Mouse (Mus musculus) induced T-regulatory cell, adult 2 months (primary cell): ENCODE data around the gene Tent4a.

Experiments used
- DNase-seq: peaks from one replicate; pipeline ENCODE4 v3.0.0-alpha.2; 2012; ENCODE audit warnings: low read depth

Gene Tent4a

GRCm38 (mm10) chr13:69545019-69545418 lies 10.6 kb upstream of the Tent4a start:
- DNase-seq, result peak; percentile 76

DNA sequence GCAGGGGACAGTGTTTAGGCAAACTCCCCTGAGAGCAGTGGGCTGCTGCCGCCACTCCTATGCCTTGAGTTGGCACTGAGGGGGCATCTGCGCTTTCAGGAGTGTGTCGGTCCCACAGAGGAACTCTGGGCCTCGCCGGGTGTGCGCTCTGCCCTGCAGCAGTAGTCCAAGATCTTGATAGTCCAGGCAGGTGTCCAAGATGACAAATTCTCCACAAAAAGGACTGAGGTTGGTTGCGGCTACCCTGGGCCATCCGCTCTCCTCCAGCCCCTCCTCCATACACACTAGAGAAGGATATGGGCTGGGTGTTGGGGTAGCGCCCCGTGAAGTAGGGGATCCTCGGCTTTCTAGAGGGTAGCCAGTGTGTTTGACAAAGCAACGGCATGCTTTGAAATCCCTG lies 9.2 kb upstream of the Tent4a start:
- DNase-seq, result no peak

DNA sequence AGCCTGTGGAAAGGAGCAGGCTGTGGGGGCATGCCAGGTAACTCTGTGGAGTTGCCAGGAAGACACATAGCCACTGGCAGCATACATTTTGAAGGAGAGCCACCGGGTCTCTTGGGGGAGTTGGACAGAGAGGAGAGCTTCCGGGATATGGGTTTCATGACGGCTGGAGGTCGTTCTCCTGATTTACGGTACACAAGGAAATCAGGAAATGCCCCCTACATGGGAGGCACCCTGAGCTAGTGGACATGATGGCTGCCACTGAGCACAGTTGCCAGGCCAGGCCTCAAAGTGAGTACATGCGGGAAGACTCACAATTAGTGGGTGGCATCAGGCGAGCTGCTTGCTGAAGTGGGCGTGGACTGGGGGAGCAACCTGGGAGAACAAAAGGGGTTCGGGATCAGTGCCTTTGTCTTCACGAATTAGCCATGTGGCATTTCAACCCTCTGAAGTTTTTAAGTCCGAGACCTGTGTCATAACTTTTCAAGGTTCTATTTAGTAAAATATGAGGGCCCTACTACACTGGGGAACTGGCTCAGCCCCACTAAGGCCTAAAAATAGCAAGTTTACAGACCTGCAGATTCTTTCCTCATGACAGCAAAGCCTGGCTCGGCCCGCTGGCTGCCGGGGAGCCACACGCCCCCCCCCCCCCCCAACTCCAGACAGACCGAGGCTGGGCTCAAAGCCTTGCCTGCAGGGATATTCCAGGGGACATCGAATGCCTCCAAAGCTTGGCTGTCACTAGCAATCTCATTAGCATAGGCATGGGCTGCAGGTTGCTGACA lies 8.3 kb upstream of the Tent4a start:
- no peak for DNase-seq

DNA sequence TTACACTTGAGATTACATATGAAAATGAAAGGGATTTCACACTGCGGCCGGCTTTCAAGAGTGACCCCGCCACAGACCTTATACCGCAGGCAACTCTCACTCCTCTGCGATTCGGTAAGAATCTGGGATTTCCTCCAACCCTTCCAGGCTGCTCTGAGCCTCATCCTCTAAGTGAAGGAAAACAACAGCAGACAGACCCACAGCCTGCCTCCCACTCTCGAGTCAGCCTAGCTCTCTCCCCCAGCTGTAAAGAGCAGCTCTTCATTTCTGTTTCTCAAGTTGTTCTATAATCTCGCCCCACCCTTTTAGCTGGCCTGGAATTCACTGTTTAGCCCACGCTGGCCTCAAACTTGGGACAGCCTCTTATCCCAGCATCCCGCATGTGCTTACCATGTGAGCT lies 7.4 kb upstream of the Tent4a start:
- DNase-seq, result no peak

DNA sequence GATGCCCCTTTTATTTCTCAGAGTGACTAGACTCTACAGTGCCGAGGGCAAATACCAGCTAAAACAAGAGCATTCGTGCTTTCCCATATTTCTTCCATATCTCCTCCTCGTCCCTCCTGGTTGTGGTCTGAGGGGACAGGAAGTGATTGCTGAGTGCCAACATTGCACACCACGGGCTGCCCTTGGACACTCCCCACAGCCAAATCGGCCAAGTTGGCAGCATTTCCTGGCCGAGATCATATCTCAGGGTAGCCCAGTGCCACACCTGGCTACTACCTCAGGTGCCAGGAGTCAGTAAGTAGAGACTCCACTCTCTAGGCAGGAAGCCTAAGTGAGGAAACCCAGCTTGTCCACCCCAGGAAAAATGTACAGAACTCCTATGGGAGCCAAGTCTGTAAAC lies 6.8 kb upstream of the Tent4a start:
- no peak for DNase-seq

- no peak for DNase-seq
Measured at GRCm38 (mm10) chr13:69538327-69538726, 3.9 kb upstream of the Tent4a start.

GRCm38 (mm10) chr13:69537366-69537765 lies 2.9 kb upstream of the Tent4a start:
- no peak for DNase-seq

DNA sequence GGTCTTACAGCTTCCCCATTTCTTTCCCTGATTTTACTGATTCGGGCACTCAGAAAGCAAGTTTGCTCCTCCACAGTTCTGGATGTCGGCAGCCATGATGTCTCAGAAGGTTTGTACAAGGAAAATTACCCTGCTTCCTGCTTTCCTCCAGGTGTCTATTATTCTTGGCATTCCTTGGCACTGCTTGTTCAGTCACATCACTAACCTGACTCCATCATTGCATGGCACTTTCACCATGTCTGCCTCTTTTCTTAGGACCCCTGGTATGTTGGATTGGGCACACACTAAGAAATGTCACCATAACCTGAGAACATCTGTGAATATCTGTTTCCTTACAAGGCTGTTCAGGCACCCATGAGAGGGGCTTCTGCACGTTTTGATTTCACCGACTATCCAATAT lies 1.6 kb upstream of the Tent4a start:
- DNase-seq, result peak; percentile 15

DNA sequence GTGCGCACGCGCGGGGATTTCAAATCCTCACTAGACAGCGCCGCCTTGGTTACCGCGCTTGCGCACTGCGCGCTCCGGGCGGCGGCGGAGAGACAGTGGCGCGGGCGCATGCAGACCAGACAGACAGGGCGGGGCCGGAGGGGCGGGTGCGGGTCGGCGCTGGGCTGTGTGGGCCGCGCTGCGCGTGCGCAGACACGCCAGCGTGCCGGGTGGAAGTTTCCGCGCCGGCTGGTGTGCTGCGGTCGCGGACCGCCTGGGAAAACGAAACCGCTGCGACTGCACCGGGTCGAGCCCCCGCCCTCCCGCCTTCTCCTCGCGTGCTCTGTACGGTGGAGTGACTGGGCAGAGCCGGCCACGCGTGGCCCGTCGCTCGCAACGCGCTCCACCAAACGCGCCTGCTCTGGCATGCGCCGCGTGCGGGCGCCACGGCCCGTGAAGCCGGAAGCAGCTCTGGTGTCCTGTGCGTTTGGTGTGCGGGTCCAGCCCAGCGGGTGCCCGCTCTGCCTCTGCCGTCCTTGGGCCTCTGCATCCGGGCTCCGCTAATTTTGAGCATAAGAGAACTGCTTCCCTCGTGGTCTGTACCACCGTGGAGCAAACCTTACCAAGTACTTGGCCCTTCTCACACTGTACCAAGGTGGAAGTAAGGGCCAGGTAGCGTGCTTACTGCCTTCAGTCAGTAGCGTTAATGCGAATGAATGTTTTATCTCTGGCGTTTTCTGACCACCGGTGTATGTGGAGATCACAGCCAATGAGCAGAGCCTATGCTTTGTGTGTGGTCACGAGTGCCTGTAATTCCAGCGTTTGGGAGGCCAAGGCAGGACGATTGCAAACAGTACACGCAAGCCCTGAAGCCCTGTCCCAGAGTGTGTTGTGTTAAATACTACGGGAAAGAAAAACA lies 486 bp upstream of the Tent4a start:
- DNase-seq, result peak; percentile 99

GRCm38 (mm10) chr13:69533405-69534333 lies 748 bp downstream of the Tent4a start, which contains the start of gene Nsun2:
Gene Nsun2 (plus strand): TSS chr13:69533746.
- DNase-seq, result peak; percentile 65

DNA sequence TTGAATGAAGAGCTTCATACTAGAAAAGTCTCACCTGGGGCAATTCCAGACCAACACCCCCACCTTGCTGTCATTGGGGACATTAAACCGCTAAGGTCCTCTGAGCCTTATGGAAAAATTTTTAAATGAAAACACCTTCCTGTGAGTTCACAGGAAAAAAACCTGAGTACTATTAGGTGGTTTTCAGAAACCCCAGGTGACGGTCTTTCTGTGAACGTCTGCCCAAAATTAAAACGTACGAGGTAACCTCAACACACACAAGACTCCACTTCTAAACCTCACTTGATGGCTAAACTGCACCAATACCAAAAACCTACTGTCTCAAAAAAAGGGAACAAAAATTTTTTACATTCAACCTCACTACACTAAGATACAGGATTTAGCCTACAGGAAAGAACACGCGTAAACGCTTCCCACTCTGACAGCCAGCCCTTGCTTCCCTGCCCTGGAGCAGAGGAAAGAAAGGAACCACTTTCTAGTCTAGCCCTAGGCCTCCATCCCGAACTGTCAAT lies 1.5 kb downstream of the Tent4a start:
- peak; percentile 67 for DNase-seq

- DNase-seq, result no peak
Measured at GRCm38 (mm10) chr13:69532101-69532892, 2.1 kb downstream of the Tent4a start.

DNA sequence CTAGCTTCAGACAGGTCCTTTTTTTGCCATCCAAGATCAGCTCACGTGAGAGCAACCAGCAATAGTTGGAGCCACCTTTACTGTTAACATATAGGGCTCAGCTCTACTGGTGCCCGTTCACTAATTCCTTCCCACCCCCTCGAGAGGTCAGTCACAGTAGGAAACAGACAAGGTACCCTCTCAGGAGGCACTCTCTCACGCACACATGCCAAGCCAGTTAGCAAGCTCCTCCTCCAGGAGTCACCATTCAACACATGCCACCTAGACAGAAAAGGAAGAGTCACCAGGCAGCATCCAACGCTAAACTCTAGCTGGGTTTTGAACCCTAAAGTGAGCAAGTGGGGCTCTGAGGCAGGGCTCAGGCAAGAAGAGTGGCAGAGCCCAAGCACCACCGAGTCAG lies 3.0 kb downstream of the Tent4a start:
- peak; percentile 22 for DNase-seq

- no peak for DNase-seq
Measured at GRCm38 (mm10) chr13:69530951-69531350, 3.5 kb downstream of the Tent4a start.

DNA sequence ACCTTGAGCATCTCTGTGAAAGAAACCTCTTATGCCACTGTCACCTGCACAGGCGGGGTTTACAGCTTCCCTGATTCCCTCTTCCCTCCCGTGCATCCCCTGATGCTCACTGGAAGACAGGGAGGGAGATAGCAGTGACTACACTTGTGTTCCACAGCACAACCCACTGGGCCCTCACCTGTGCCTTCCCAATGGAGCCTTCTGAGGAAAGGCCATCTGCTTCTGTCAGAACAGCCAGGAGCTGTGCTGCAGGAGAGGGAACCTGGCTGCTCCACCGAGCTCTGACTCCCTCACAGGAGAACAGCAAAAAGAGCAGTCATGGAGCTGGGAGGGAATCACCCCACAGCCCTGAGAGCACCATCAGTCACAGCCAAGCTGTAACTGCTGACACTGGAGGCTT lies 4.3 kb downstream of the Tent4a start:
- no peak for DNase-seq

DNA sequence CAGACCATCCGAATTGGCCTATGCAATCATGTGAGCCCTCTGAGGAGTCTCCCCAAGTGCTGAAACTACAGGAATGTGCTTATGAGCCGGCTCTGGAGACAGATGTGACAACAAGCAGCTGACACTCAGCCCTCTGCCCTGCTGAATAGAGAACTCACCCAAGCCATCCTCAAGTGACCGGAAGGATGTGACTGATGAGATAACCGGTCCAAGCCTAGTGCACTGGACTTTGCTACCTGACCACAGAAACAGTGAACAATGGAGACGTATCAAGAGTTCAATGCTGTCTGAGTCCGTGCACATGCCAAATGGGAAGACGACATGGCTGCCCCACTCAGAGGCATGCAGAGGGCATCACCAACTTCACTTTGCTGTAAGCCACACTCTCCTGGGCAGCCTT lies 5.9 kb downstream of the Tent4a start:
- DNase-seq, result no peak

DNA sequence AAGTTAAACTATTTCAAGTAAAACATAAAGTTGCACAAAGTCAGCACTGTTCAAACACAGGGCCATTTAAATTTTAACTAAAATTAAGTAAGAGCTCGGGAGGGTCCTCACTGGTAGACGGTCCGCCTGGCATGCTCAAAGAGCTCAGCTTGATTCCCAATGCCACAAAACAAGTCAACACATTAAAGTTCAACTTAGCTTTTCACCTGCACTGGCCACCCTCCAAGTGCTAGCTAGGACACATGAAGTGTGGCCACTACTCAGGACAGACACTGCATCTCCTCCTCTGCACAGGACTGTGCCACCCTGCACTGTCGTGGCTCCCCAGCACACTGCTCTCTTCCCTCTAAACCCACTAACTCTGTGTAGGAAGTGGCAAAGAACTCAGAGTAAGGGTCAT lies 8.6 kb downstream of the Tent4a start:
- no peak for DNase-seq

DNA sequence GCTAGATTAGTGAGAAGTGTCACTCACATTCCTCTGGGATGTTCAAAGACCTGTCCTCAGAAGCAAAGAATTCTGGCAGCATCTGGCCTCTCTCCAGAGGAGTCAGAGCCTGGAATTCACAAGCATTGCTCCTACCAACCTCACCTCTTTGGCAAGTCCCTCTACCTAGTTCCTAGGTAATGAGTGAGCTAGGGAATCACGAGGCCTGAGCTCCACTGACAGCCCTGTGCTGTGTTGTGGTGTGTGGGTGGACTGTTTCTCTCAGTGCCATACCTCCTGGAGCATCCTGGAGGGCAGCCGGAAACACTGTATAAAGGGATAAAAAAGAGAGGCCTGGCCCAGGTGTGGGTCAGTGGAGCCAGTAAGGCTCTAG lies 10.3 kb downstream of the Tent4a start:
- no peak for DNase-seq

- no peak for DNase-seq
Measured at GRCm38 (mm10) chr13:69523444-69524157, 10.8 kb downstream of the Tent4a start.

DNA sequence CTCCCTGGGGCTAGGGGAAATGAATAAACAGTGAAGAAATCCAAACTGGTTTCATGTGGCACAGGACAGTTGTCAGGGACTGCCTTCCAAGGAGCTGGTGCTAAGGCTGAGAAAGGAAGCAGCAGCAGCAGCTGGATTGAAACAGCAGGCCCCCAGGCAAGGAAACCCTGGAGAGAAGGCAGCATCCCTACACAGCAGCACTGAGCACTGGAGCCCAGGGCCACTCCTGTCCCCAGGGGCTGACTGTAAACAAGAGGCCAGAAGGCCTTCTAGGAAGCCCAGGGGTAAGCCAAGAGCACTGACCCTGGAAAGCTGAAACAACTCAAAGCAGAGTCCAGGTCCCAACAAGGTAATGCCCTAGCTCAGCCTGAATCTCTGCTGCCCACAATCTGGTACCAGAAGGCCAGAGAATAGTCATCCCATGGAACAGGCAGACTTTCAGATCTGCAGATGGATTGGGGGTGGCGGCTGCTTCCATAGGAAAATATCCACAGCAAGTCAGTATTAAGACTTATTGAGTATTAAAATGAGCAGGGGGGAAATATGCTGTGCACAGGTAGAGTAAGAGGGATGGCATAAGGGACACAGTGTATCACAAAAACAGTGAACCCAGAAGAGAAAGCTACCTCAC lies 12.1 kb downstream of the Tent4a start:
- no peak for DNase-seq
